Mouse (Mus musculus): ENCODE results near the gene Noct. TPM values are rescaled to one million over a fixed set of nuclear protein-coding genes. Genes with fewer than 3 reads are reported as not detected.

The Noct gene
- polyA plus RNA-seq, 1 experiment from 2014 or later: 6.3 TPM

DNA sequence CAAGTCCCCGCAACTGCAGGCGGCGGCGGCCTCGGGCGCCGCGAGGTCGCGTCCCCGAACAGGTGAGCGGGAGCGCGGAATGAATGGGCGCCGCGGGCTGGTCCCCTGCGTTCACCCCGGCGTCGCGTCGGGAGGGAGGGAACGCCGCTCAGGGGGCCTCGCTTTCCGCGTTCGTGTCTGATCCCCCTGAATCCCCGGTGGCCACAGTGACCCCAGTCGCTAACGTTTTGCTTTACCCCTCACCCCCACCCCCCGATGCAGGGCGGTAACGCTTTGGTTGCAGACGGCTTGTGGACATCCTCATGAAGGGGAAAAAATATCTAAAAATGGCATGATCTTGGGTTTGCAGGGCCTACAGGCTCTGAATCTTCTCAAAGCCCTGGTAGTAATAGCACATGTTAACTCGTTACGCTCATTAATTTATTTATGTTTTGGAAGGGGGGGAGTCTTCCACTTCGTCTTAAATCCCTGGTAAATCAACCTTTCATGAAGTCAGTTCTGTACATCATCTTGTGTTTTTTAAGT lies 1.0 kb downstream of the Noct start:
- 2% methylated on average over 33 of the region's 39 CpGs for WGBS
- Histone ChIP-seq H3K9ac (ENCODE audit: low read length) (peak overlapping the region; percentile 94), H3K36me3 (ENCODE audit: control insufficient read depth, insufficient read depth, low read length) (no peaks in the 10 kb centered on the region), H3K4me3 (replicated peaks; ENCODE audit: low read length) (peak overlapping the region; percentile 93), H3K27ac (ENCODE audit: low read length) (peak overlapping the region; percentile 95), H3K27me3 (ENCODE audit: control insufficient read depth, insufficient read depth, low read length) (no peaks in the 10 kb centered on the region), H3K4me1 (ENCODE audit: control insufficient read depth, insufficient read depth, low read length) (peaks cover 12% of the 10 kb centered on the region), H3K4me2 (ENCODE audit: low read depth, low read length) (peak overlapping the region; percentile 84), H3K9me3 (replicated peaks; ENCODE audit: control insufficient read depth, low read length) (no peaks in the 10 kb centered on the region)
- no peak for ATAC-seq (ENCODE audit: insufficient read depth, low FRiP score)

DNA sequence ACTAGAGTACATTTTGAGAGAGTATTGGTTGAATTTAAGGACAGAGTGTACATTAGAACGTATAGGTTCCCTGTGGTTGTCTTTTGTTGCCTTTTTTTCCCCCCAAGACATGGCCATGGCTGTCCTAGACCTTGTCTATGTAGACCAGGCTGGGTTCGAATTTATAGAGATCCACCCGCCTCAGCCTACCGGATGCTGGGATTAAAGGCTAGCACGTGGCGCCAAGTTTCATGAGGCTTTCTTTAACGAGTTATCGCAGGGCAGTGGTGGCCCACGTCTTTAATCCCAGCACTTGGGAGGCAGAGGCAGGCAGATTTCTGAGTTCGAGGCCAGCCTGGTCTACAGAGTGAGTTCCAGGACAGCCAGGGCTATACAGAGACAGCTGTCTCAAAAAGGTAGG lies 1.7 kb downstream of the Noct start:
- H3K4me3 ChIP-seq (replicated peaks; ENCODE audit: low read length): peak overlapping the region; percentile 93; the same call in 1 of the 2 replicates
- peak overlapping the region; percentile 84 for H3K4me2 ChIP-seq (ENCODE audit: low read depth, low read length)
- no peaks in the 10 kb centered on the region for H3K27me3 ChIP-seq (ENCODE audit: control insufficient read depth, insufficient read depth, low read length)
- no peak overlapping the region for H3K27ac ChIP-seq (ENCODE audit: low read length)
- no peak overlapping the region for H3K9ac ChIP-seq (ENCODE audit: low read length)
- WGBS: 93% methylated on average over 10 of the region's 10 CpGs
- no peaks in the 10 kb centered on the region for H3K36me3 ChIP-seq (ENCODE audit: control insufficient read depth, insufficient read depth, low read length)
- ATAC-seq (ENCODE audit: insufficient read depth, low FRiP score): no peak
- no peaks in the 10 kb centered on the region for H3K9me3 ChIP-seq (replicated peaks; ENCODE audit: control insufficient read depth, low read length)
- H3K4me1 ChIP-seq (ENCODE audit: control insufficient read depth, insufficient read depth, low read length): peaks cover 17% of the 10 kb centered on the region

DNA sequence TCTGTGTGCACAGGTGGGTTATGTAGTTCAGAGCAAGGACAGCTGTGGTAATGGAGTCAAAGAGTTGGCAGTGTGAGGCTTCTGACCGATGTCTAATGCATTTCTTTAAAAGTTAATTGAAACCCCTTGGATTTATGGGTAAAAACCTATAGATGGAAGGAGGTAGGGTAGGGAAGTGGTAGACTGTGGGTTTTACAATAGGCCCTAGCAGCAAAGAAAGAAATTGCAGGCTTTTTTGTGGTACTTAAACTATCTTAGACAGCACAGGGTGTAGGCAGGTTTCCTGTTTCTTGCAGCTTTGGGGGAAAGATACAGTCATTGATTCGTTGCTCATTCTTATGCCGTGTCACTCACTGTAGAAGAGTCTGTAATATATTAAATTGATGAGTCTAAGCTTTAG lies 2.4 kb downstream of the Noct start:
- WGBS: 57% methylated on average over 3 of the region's 3 CpGs
- Histone ChIP-seq H3K4me2 (ENCODE audit: low read depth, low read length) (no peak overlapping the region), H3K36me3 (ENCODE audit: control insufficient read depth, insufficient read depth, low read length) (no peaks in the 10 kb centered on the region), H3K4me3 (replicated peaks; ENCODE audit: low read length) (no peak overlapping the region), H3K9ac (ENCODE audit: low read length) (no peak overlapping the region), H3K27ac (ENCODE audit: low read length) (no peak overlapping the region), H3K27me3 (ENCODE audit: control insufficient read depth, insufficient read depth, low read length) (no peaks in the 10 kb centered on the region), H3K4me1 (ENCODE audit: control insufficient read depth, insufficient read depth, low read length) (peaks cover 19% of the 10 kb centered on the region), H3K9me3 (replicated peaks; ENCODE audit: control insufficient read depth, low read length) (no peaks in the 10 kb centered on the region)
- ATAC-seq (ENCODE audit: insufficient read depth, low FRiP score): no peak

DNA sequence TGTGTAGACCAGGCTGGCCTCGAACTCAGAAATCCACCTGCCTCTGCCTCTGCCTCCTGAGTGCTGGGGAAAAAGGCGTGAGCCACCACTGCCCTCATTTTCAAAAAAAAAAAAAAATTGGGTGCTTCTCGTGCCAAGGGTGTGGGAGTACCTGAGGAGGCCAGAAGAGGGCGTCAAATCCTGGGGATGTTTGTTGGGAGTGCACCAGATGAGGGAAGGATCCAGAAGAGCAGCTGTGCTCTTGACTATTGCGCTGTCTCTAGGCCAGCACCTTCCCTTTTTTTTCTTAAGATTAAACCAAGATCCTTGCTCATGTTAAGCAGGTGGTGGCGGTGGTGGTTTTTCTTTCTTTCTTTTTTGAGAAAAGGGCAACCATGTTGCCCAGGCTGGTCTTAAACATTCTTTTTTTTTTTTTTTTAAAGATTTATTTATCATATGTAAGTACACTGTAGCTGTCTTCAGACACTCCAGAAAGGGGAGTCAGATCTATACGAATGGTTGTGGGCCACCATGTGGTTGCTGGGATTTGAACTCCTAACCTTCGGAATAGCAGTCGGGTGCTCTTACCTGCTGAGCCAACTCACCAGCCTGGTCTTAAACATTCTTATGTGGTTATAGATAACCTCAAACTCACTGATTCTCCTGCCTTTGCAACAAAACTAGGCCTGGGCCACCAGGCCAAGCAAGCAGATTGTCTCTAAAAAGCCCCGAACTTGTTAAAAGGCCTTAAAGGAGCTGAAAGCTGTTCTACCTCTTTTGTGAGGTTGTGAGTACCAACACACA lies 4.0 kb downstream of the Noct start:
- H3K4me2 ChIP-seq (ENCODE audit: low read depth, low read length): no peak overlapping the region
- H3K4me3 ChIP-seq (replicated peaks; ENCODE audit: low read length): no peak overlapping the region
- no peaks in the 10 kb centered on the region for H3K9me3 ChIP-seq (replicated peaks; ENCODE audit: control insufficient read depth, low read length)
- peaks cover 19% of the 10 kb centered on the region for H3K4me1 ChIP-seq (ENCODE audit: control insufficient read depth, insufficient read depth, low read length)
- no peak overlapping the region for H3K27ac ChIP-seq (ENCODE audit: low read length)
- H3K36me3 ChIP-seq (ENCODE audit: control insufficient read depth, insufficient read depth, low read length): no peaks in the 10 kb centered on the region
- WGBS: 78% methylated on average over 10 of the region's 10 CpGs
- no peak overlapping the region for H3K9ac ChIP-seq (ENCODE audit: low read length)
- H3K27me3 ChIP-seq (ENCODE audit: control insufficient read depth, insufficient read depth, low read length): no peaks in the 10 kb centered on the region
- no peak for ATAC-seq (ENCODE audit: insufficient read depth, low FRiP score)

DNA sequence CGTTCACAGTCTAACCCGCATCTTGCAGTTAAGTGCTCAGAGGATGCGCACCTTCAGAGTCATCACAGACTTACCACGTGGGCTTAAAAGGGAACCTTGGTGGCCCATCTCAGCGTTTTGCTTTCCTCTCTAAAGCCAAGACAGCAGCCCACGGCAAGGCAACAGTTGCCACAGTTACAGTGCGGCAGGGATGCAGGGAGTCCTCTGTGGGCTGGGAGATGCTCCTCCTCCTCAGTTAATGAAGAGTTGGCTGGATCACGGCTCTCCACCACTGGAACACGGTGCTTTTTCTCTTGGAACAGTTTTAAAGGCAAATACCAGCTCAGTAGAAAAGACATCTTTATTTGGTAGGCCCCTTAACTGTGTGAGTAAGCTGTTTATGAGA lies 4.6 kb downstream of the Noct start:
- WGBS: 74% methylated on average over 9 of the region's 9 CpGs
- Histone ChIP-seq H3K27ac (ENCODE audit: low read length) (no peak overlapping the region), H3K9me3 (replicated peaks; ENCODE audit: control insufficient read depth, low read length) (no peaks in the 10 kb centered on the region), H3K9ac (ENCODE audit: low read length) (no peak overlapping the region), H3K27me3 (ENCODE audit: control insufficient read depth, insufficient read depth, low read length) (no peaks in the 10 kb centered on the region), H3K36me3 (ENCODE audit: control insufficient read depth, insufficient read depth, low read length) (no peaks in the 10 kb centered on the region), H3K4me3 (replicated peaks; ENCODE audit: low read length) (no peak overlapping the region), H3K4me2 (ENCODE audit: low read depth, low read length) (no peak overlapping the region), H3K4me1 (ENCODE audit: control insufficient read depth, insufficient read depth, low read length) (peaks cover 19% of the 10 kb centered on the region)
- no peak for ATAC-seq (ENCODE audit: insufficient read depth, low FRiP score)

DNA sequence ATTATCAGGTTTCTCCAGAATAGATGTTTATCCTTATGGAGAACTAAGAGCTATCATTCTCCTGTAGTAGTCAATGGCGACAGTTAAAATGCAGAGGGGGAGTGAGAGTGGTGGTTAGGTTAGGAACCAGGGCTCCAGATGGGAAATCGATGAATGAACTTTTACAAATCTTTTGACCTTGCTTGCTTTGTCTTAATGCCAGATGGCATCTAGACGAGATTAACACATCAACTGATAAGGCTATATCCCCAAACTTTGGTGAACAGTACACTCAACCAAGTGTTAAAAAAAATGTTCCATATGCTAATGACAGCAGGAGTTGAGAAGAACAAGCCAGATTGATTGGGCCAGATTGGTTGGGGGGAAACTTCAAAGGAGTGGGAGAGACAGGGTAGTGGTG lies 5.0 kb downstream of the Noct start:
- H3K9me3 ChIP-seq (replicated peaks; ENCODE audit: control insufficient read depth, low read length): no peaks in the 10 kb centered on the region
- 71% methylated on average over 3 of the region's 3 CpGs for WGBS

DNA sequence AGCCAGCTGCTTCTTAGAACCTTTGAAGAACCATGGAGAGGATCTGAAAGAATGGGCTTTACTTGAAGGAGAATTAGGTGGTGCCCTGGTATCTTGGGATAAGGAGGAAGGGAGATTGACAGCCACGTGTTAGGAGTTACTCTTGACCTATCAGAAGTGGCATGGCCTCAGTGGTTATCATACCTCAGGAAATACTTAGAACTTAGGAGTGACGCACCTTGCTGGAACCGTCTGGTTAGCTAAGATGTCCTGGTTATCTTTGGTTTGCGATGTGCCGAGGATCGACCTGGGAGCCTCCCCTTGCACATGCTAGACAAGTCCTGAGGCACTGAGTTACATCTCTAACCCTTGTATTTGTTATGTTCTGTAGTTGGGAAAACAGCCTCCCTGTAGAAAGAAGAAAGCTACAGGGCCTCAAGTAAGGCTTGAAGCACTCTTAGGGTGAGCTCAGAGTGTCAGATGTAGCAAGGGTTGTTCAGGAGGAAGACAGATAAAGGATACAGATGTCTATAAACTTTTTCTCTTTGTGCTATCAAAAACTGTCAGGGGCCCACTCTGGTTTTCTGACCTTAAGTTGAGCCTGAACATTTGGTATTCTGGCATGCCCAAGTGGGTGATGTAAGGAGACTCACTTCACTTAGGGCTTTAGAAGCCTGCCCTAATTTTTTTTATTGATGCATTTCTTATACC lies 6.0 kb downstream of the Noct start:
- H3K4me2 ChIP-seq (ENCODE audit: low read depth, low read length): no peak overlapping the region
- peak overlapping the region; percentile 46 for H3K27ac ChIP-seq (ENCODE audit: low read length)
- ATAC-seq (ENCODE audit: insufficient read depth, low FRiP score): no peak
- 88% methylated on average over 6 of the region's 6 CpGs for WGBS
- no peaks in the 10 kb centered on the region for H3K36me3 ChIP-seq (ENCODE audit: control insufficient read depth, insufficient read depth, low read length)
- H3K9ac ChIP-seq (ENCODE audit: low read length): no peak overlapping the region
- H3K4me1 ChIP-seq (ENCODE audit: control insufficient read depth, insufficient read depth, low read length): peaks cover 25% of the 10 kb centered on the region; the same call in 1 of the 2 replicates
- H3K4me3 ChIP-seq (replicated peaks; ENCODE audit: low read length): no peak overlapping the region
- H3K27me3 ChIP-seq (ENCODE audit: control insufficient read depth, insufficient read depth, low read length): no peaks in the 10 kb centered on the region
- H3K9me3 ChIP-seq (replicated peaks; ENCODE audit: control insufficient read depth, low read length): no peaks in the 10 kb centered on the region

More for the DNA sequence above, 5.0 kb downstream of the Noct start:
- no peak overlapping the region for H3K27ac ChIP-seq (ENCODE audit: low read length)
- no peak overlapping the region for H3K4me2 ChIP-seq (ENCODE audit: low read depth, low read length)
- no peaks in the 10 kb centered on the region for H3K36me3 ChIP-seq (ENCODE audit: control insufficient read depth, insufficient read depth, low read length)
- H3K9ac ChIP-seq (ENCODE audit: low read length): no peak overlapping the region
- H3K4me3 ChIP-seq (replicated peaks; ENCODE audit: low read length): no peak overlapping the region
- no peaks in the 10 kb centered on the region for H3K27me3 ChIP-seq (ENCODE audit: control insufficient read depth, insufficient read depth, low read length)
- H3K4me1 ChIP-seq (ENCODE audit: control insufficient read depth, insufficient read depth, low read length): peaks cover 20% of the 10 kb centered on the region; the same call in 1 of the 2 replicates
- ATAC-seq (ENCODE audit: insufficient read depth, low FRiP score): no peak

DNA sequence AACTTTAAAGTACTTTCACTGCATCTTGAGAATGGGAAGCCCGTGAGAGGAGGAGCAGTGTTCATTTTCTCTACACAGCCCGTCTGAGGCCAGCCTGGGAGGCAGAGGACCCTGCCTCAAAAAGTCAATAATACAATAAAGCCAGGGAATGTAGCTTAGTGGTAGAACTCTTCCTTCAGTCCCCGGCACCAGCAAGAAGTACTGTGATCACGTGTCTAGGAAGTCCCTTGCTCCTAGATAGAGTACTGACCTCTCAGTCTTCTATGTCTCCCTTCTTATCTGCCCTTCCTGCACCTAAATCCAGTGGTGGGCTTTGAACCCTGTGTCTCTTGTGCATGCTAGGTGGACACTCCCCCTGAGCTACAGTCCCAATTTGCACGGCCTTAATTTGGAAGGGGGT lies 6.6 kb downstream of the Noct start:
- Histone ChIP-seq H3K4me1 (ENCODE audit: control insufficient read depth, insufficient read depth, low read length) (peaks cover 25% of the 10 kb centered on the region; the same call in 1 of the 2 replicates), H3K9ac (ENCODE audit: low read length) (no peak overlapping the region), H3K27me3 (ENCODE audit: control insufficient read depth, insufficient read depth, low read length) (no peaks in the 10 kb centered on the region), H3K9me3 (replicated peaks; ENCODE audit: control insufficient read depth, low read length) (no peaks in the 10 kb centered on the region), H3K27ac (ENCODE audit: low read length) (peak overlapping the region; percentile 46), H3K36me3 (ENCODE audit: control insufficient read depth, insufficient read depth, low read length) (no peaks in the 10 kb centered on the region), H3K4me2 (ENCODE audit: low read depth, low read length) (no peak overlapping the region), H3K4me3 (replicated peaks; ENCODE audit: low read length) (no peak overlapping the region)
- ATAC-seq (ENCODE audit: insufficient read depth, low FRiP score): no peak
- 58% methylated on average over 5 of the region's 5 CpGs for WGBS

DNA sequence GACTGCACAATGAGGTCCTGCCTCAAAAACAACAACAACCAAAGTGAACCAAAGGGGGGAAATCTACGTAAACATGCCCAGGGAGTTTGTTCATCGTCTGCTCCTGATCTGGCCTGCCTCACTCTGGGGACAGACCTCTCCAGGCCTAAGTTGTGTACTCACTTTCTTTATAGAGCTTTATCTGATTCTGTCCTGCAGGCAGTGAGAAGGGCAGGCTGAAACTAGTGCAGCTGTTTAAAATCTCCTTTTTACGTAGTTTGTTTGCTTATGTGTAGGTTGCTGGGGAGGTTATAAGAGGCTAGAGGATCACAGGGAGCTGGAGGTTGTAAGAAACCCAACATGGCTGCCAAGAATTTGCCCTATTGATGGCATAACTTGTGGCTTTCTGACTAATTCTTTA lies 7.3 kb downstream of the Noct start:
- peaks cover 25% of the 10 kb centered on the region; the same call in 1 of the 2 replicates for H3K4me1 ChIP-seq (ENCODE audit: control insufficient read depth, insufficient read depth, low read length)
- 44% methylated on average over 3 of the region's 3 CpGs for WGBS
- H3K9me3 ChIP-seq (replicated peaks; ENCODE audit: control insufficient read depth, low read length): no peaks in the 10 kb centered on the region
- no peak overlapping the region for H3K9ac ChIP-seq (ENCODE audit: low read length)
- peak; percentile 67; the same call in 1 of the 2 replicates for ATAC-seq (ENCODE audit: insufficient read depth, low FRiP score)
- no peak overlapping the region for H3K4me3 ChIP-seq (replicated peaks; ENCODE audit: low read length)
- H3K27ac ChIP-seq (ENCODE audit: low read length): peak overlapping the region; percentile 46
- no peak overlapping the region for H3K4me2 ChIP-seq (ENCODE audit: low read depth, low read length)
- no peaks in the 10 kb centered on the region for H3K36me3 ChIP-seq (ENCODE audit: control insufficient read depth, insufficient read depth, low read length)
- H3K27me3 ChIP-seq (ENCODE audit: control insufficient read depth, insufficient read depth, low read length): no peaks in the 10 kb centered on the region
